Mouse (Mus musculus) ZHBTc4 (cell line): ENCODE measurements around the gene Mnat1.

ENCODE experiments used
- DNase-seq: peaks from one replicate; pipeline ENCODE4 v3.0.0-alpha.2; 2011; ENCODE audit warnings: low read depth, low spot score

Mnat1 gene

GRCm38 (mm10) chr12:73317706-73318686 is 194.5 kb downstream of the Mnat1 start:
- no peak for DNase-seq
